Mouse (Mus musculus) cerebellum, adult 2 months (tissue): ENCODE measurements around the gene Gnrhr.

Experiments used
- CTCF ChIP-seq: fragments of 200-500 bp; IDR thresholded peaks from 2 replicates; pipeline ENCODE4 v1.5.1; 2011; ENCODE audit warnings: low read depth, mild to moderate bottlenecking, control low read depth, low read length, moderate library complexity, borderline replicate concordance; ENCODE audit not compliant: insufficient read depth
- POLR2A ChIP-seq: fragments of 200-500 bp; IDR thresholded peaks from 2 replicates; pipeline ENCODE4 v1.6.1; 2011; ENCODE audit warnings: low read length, control low read depth, borderline replicate concordance; ENCODE audit not compliant: insufficient read depth

DNA sequence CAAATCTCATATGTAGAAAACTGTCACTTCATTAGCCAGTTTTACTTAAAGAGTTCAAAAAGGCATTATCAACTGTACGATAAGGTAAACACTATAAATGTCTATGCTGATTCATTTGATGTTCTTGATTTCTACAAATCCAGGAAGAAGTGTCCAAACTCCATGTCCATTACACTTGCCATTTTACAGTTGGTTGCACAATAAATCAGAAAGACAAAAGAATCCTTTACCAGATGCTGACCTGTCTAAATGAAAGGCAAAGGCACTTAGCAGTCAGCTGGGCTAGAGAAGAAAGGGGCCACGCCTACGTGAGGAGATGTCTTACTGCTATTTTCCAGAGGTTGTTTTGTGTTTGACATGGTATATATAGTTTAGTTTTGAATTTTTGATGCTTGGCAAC is 46.6 kb upstream of the Gnrhr start:
- no peak for TF ChIP-seq CTCF
- TF ChIP-seq POLR2A, result no peak
